In genomic region chr1:120930141-120930540, GRCm38 (mm10) we compare ENCODE assay signal across 21 mouse cellular contexts.
"Had no signal": no experiment of that assay in that cellular context is flagged by ENCODE, and none has a peak within 500 bp of the region (broad histone marks: within the 10 kb centered on the region; RNA-seq: fewer than 3 reads in every experiment).

No protein-coding gene starts in this region.

- H3K36me3 ChIP-seq: limb, embryonic 10.5 days; limb, embryonic 13.5 days; liver, embryonic 12.5 days; liver, embryonic 15.5 days; midbrain, embryonic 12.5 days; midbrain, embryonic 15.5 days; neural tube, embryonic 13.5 days; stomach, embryonic 15.5 days had no signal

- H3K9ac ChIP-seq: limb, embryonic 13.5 days; liver, embryonic 12.5 days; liver, embryonic 15.5 days; midbrain, embryonic 12.5 days; midbrain, embryonic 15.5 days; neural tube, embryonic 13.5 days; stomach, embryonic 15.5 days had no signal

- H3K4me1 ChIP-seq: limb, embryonic 10.5 days; limb, embryonic 13.5 days; liver, embryonic 12.5 days; liver, embryonic 15.5 days; midbrain, embryonic 12.5 days; midbrain, embryonic 15.5 days; neural tube, embryonic 13.5 days; stomach, embryonic 15.5 days had no signal

- H3K4me2 ChIP-seq: limb, embryonic 13.5 days; liver, embryonic 12.5 days; liver, embryonic 15.5 days; midbrain, embryonic 12.5 days; midbrain, embryonic 15.5 days; neural tube, embryonic 13.5 days; stomach, embryonic 15.5 days had no signal

- H3K4me3 ChIP-seq: limb, embryonic 10.5 days; limb, embryonic 13.5 days; liver, embryonic 12.5 days; liver, embryonic 15.5 days; midbrain, embryonic 12.5 days; midbrain, embryonic 15.5 days; myocyte; neural tube, embryonic 13.5 days; stomach, embryonic 15.5 days had no signal

- ATAC-seq: liver, embryonic 12.5 days; midbrain, embryonic 15.5 days had no signal

- DNase-seq: kidney, adult 2 months; kidney, postnatal 36 days; layer of hippocampus, postnatal 36 days; liver; lung, adult 18-20 months; lung, postnatal 14 days; retina, postnatal 1 day; right cerebral cortex, postnatal 25 days; spleen, adult 18-20 months; thymus, postnatal 25 days had no signal

- H3K27me3 ChIP-seq: liver, embryonic 12.5 days; liver, embryonic 15.5 days; midbrain, embryonic 12.5 days; midbrain, embryonic 15.5 days; neural tube, embryonic 13.5 days; stomach, embryonic 15.5 days had no signal

- H3K27ac ChIP-seq: kidney, postnatal 0 days; limb, embryonic 10.5 days; limb, embryonic 13.5 days; liver, embryonic 12.5 days; liver, embryonic 15.5 days; macrophage; midbrain, embryonic 12.5 days; midbrain, embryonic 15.5 days; neural tube, embryonic 13.5 days; stomach, embryonic 15.5 days had no signal

- H3K9me3 ChIP-seq: limb, embryonic 10.5 days; limb, embryonic 13.5 days; liver, embryonic 12.5 days; liver, embryonic 15.5 days; midbrain, embryonic 12.5 days; midbrain, embryonic 15.5 days; neural tube, embryonic 13.5 days; stomach, embryonic 15.5 days had no signal
